ENCODE assay signal across 24 mouse cellular contexts in genomic region chr15:95280986-95281385, GRCm38 (mm10).
"Had no signal": no experiment of that assay in that cellular context is flagged by ENCODE, and none has a peak within 500 bp of the region (broad histone marks: within the 10 kb centered on the region; RNA-seq: fewer than 3 reads in every experiment).

No protein-coding gene starts in this region.

- H3K4me1 ChIP-seq: liver, embryonic 12.5 days; liver, embryonic 15.5 days; lung, embryonic 15.5 days; neural tube, embryonic 12.5 days had no signal

- H3K27ac ChIP-seq: limb, embryonic 12.5 days; limb, embryonic 15.5 days; liver, embryonic 12.5 days; liver, embryonic 15.5 days; lung, embryonic 15.5 days; macrophage; midbrain, embryonic 12.5 days; midbrain, embryonic 15.5 days; neural tube, embryonic 12.5 days; neural tube, embryonic 15.5 days; stomach, postnatal 0 days had no signal

- ATAC-seq: intestine, embryonic 16.5 days; liver, embryonic 12.5 days; midbrain, embryonic 15.5 days had no signal

- H3K36me3 ChIP-seq: limb, embryonic 12.5 days; limb, embryonic 15.5 days; liver, embryonic 12.5 days; liver, embryonic 15.5 days; lung, embryonic 15.5 days; midbrain, embryonic 12.5 days; midbrain, embryonic 15.5 days; neural tube, embryonic 12.5 days; neural tube, embryonic 15.5 days had no signal

- H3K9ac ChIP-seq: limb, embryonic 12.5 days; limb, embryonic 15.5 days; liver, embryonic 12.5 days; liver, embryonic 15.5 days; lung, embryonic 15.5 days; midbrain, embryonic 12.5 days; midbrain, embryonic 15.5 days; neural tube, embryonic 12.5 days; neural tube, embryonic 15.5 days had no signal

- H3K4me2 ChIP-seq: limb, embryonic 12.5 days; limb, embryonic 15.5 days; liver, embryonic 12.5 days; liver, embryonic 15.5 days; lung, embryonic 15.5 days; midbrain, embryonic 12.5 days; midbrain, embryonic 15.5 days; neural tube, embryonic 12.5 days; neural tube, embryonic 15.5 days had no signal

- H3K9me3 ChIP-seq: limb, embryonic 12.5 days; limb, embryonic 15.5 days; liver, embryonic 12.5 days; lung, embryonic 15.5 days; midbrain, embryonic 12.5 days; midbrain, embryonic 15.5 days; neural tube, embryonic 12.5 days; neural tube, embryonic 15.5 days had no signal

- H3K27me3 ChIP-seq: limb, embryonic 12.5 days; limb, embryonic 15.5 days; liver, embryonic 12.5 days; liver, embryonic 15.5 days; lung, embryonic 15.5 days; midbrain, embryonic 12.5 days; midbrain, embryonic 15.5 days; neural tube, embryonic 12.5 days; neural tube, embryonic 15.5 days had no signal

- H3K4me3 ChIP-seq: left cerebral cortex, adult 2 months; limb, embryonic 12.5 days; limb, embryonic 15.5 days; liver, embryonic 12.5 days; liver, embryonic 15.5 days; lung, embryonic 15.5 days; midbrain, embryonic 12.5 days; midbrain, embryonic 15.5 days; neural tube, embryonic 12.5 days; neural tube, embryonic 15.5 days had no signal

- DNase-seq: kidney, adult 18-20 months; kidney, adult 9 months; kidney, postnatal 25 days; layer of hippocampus, postnatal 36 days; left cerebral cortex, postnatal 4 days; lung, adult 18-20 months; lung, postnatal 14 days; right cerebral cortex, adult 18-20 months; right cerebral cortex, postnatal 14 days; right cerebral cortex, postnatal 4 days; thymus, postnatal 25 days had no signal
